8 mouse cellular contexts compared by ENCODE assay signal in genomic region chr9:75361699-75362098, GRCm38 (mm10). TPM values are rescaled to one million over a fixed set of nuclear protein-coding genes. Genes with fewer than 3 reads are reported as not detected.
A peak's percentile ranks its signal among the peaks of the same experiment; 100 is the strongest.
DNase-seq lines count a peak whose midpoint lies in the region; ATAC-seq lines count a peak whose summit lies in the region.

No protein-coding gene starts in this region.

- no peaks in the 10 kb centered on the region for H3K36me3 ChIP-seq in liver, embryonic 16.5 days (ENCODE audit: control insufficient read depth, insufficient read depth)

- no peaks in the 10 kb centered on the region for H3K27me3 ChIP-seq in liver, embryonic 16.5 days (ENCODE audit: control insufficient read depth, insufficient read depth, low read depth, low read length)

- no peak overlapping the region for H3K4me3 ChIP-seq in liver, embryonic 16.5 days (ENCODE audit: low read depth, low read length)

- no peak overlapping the region for H3K27ac ChIP-seq in liver, embryonic 16.5 days (ENCODE audit: low read length)

- peak; percentile 54; the same call in 1 of the 2 replicates for ATAC-seq in frontal cortex, adult (ENCODE audit: low TSS enrichment)
- 0 out of 2 replicates have a peak, but pooled peaks have one; percentile 53 for ATAC-seq in liver, embryonic 16.5 days (ENCODE audit: low read depth)

- H3K9ac ChIP-seq in liver, embryonic 16.5 days (ENCODE audit: low read depth, low read length), result no peak overlapping the region

- WGBS in liver, embryonic 16.5 days (ENCODE audit: insufficient replicate concordance), result 16% methylated on average over 5 of the region's 5 CpGs

- no peak overlapping the region for H3K4me2 ChIP-seq in liver, embryonic 16.5 days (ENCODE audit: low read depth, low read length)

- peak; percentile 40 for DNase-seq in right cerebral cortex, adult 18-20 months
- DNase-seq in right cerebral cortex, postnatal 36 days (ENCODE audit: low spot score in 2 of 2), result no peak
- peak; percentile 68 for DNase-seq in cerebellum, adult 11 months
- peak; percentile 35 for DNase-seq in kidney, adult 11 months
- peak; percentile 36 for DNase-seq in ovary, postnatal 10 days (ENCODE audit: low spot score)
- peak; percentile 77 for DNase-seq in thymus, postnatal 25 days

- H3K9me3 ChIP-seq in liver, embryonic 16.5 days (replicated peaks; ENCODE audit: control insufficient read depth, low read length), result no peaks in the 10 kb centered on the region

- H3K4me1 ChIP-seq in liver, embryonic 16.5 days (ENCODE audit: control insufficient read depth, low read depth, low read length), result no peaks in the 10 kb centered on the region

RNA-seq across cellular contexts. Expression of gene Bcl2l10, which starts 14.1 kb away (rescaled TPM):
- polyA plus RNA-seq in liver, embryonic 16.5 days (2015; fragmentation: Nextera tagmentation; extraction: Ambion mirVana), result not detected in 2 replicates

RNA-seq across cellular contexts. Expression of gene Mapk6, which starts 48.1 kb away (rescaled TPM):
- 14.3 and 15.5 TPM in 2 replicates for polyA plus RNA-seq in liver, embryonic 16.5 days (2015; fragmentation: Nextera tagmentation; extraction: Ambion mirVana)

RNA-seq across cellular contexts. Expression of gene Gnb5, which starts 55.6 kb away (rescaled TPM):
- polyA plus RNA-seq in liver, embryonic 16.5 days (2015; fragmentation: Nextera tagmentation; extraction: Ambion mirVana), result 1.3 and 1.7 TPM in 2 replicates

Comparison
In these comparisons a context has a peak if more than half of its experiments do, and no peak if none do; other contexts are left out.
1. DNase-seq: peak in right cerebral cortex, adult 18-20 months (single experiment), cerebellum, adult 11 months (single experiment), kidney, adult 11 months (single experiment), ovary, postnatal 10 days (single experiment) and thymus, postnatal 25 days (single experiment); none in right cerebral cortex, postnatal 36 days (0 of 2).